Mouse (Mus musculus) midbrain, embryonic 14.5 days (tissue): Measurements from ENCODE around the gene Megf11. TPM values are rescaled to one million over a fixed set of nuclear protein-coding genes. Genes with fewer than 3 reads are reported as not detected.

Source experiments
- ATAC-seq: fragments of 200-750 bp; cut with Nextera tagmentation; 2 replicates; pipeline ENCODE4 v1.8.0; 2017; ENCODE audit warnings: moderate number of reproducible peaks, moderate library complexity; ENCODE audit not compliant: low FRiP score, low TSS enrichment
- DNase-seq: peaks from one replicate; pipeline ENCODE4 v3.0.0-alpha.2; 2015
- H3K27ac ChIP-seq: fragments of 300-500 bp; sonication (generic); replicated peaks from 2 replicates; pipeline ENCODE4 v1.5.1; 2014; ENCODE audit warnings: mild to moderate bottlenecking, low read depth, low read length, moderate library complexity
- H3K27me3 ChIP-seq: fragments of 300-500 bp; sonication (generic); 2 replicates; pipeline ENCODE4 v1.6.1; 2014; ENCODE audit warnings: low read length, control low read depth, mixed read lengths; ENCODE audit not compliant: control insufficient read depth, insufficient read depth
- H3K36me3 ChIP-seq: fragments of 300-500 bp; sonication (generic); 2 replicates; pipeline ENCODE4 v1.6.1; 2014; ENCODE audit warnings: low read length, control low read depth; ENCODE audit not compliant: control insufficient read depth, insufficient read depth
- H3K4me1 ChIP-seq: fragments of 300-500 bp; sonication (generic); 2 replicates; pipeline ENCODE4 v1.6.1; 2014; ENCODE audit warnings: mild to moderate bottlenecking, antibody characterized with exemption, low read length, control low read depth; ENCODE audit not compliant: control insufficient read depth, insufficient read depth
- H3K4me2 ChIP-seq: fragments of 300-500 bp; sonication (generic); 2 replicates; pipeline ENCODE4 v1.6.1; 2014; ENCODE audit warnings: mild to moderate bottlenecking, low read length, moderate library complexity
- H3K4me3 ChIP-seq: fragments of 300-500 bp; sonication (generic); replicated peaks from 2 replicates; pipeline ENCODE4 v1.5.1; 2014; ENCODE audit warnings: low read depth, low read length
- H3K9ac ChIP-seq: fragments of 300-500 bp; sonication (generic); replicated peaks from 2 replicates; pipeline ENCODE4 v1.6.1; 2014; ENCODE audit warnings: mild to moderate bottlenecking, low read length, moderate library complexity
- H3K9me3 ChIP-seq: fragments of 300-500 bp; sonication (generic); 2 replicates; pipeline ENCODE4 v1.6.1; 2016; ENCODE audit warnings: low read length, control low read depth, mixed read lengths; ENCODE audit not compliant: control insufficient read depth
- WGBS: fragments of 180-500 bp; shearing (Covaris S2); extraction: QIAGEN DNeasy Blood & Tissue Kit; methylation state at CpG from one replicate; pipeline ENCODE4 v1.1.7; 2014; 5-methylcytosine and 5-hydroxymethylcytosine counted together
- polyA plus RNA-seq: library from polyadenylated mRNA; unstranded; fragments of >200 nt; fragmentation: Nextera tagmentation; extraction: Ambion mirVana; gene quantifications from 2 replicates; pipeline ENCODE4 v1.2.1, GENCODE M21; 2014

Megf11 gene
- polyA plus RNA-seq, 1 experiment from 2014 or later: 18.6 TPM

DNA sequence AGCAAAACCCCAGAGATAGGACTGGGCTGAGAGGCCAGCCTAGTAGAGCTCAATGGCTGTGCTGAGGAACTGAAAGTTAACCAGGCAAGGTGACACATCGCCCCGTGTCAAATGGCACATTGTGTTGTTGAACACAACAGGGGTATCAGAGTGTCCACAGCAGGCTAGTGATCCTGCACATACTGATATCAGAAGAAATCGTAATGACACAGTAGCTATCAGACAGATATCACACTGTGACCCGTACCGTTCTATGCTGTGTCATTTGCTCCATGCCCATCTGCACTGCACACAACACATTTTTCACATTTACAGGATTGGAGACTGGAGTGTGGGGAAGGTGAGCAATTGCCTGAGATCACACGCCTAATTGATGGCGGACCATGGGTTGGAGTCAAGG lies 213.0 kb downstream of the Megf11 start:
- DNase-seq: no peak
- H3K27me3 ChIP-seq: peaks cover 5% of the 10 kb centered on the region
- no peak overlapping the region for H3K9ac ChIP-seq
- H3K4me2 ChIP-seq: no peak overlapping the region
- H3K36me3 ChIP-seq: no peaks in the 10 kb centered on the region
- H3K27ac ChIP-seq: no peak overlapping the region
- 0 out of 2 replicates have a peak, but pooled peaks cover 7% of the 10 kb centered on the region for H3K4me1 ChIP-seq
- ATAC-seq: no peak
- WGBS: 96% methylated on average over 7 of the region's 7 CpGs
- H3K9me3 ChIP-seq: no peaks in the 10 kb centered on the region
- no peak overlapping the region for H3K4me3 ChIP-seq

DNA sequence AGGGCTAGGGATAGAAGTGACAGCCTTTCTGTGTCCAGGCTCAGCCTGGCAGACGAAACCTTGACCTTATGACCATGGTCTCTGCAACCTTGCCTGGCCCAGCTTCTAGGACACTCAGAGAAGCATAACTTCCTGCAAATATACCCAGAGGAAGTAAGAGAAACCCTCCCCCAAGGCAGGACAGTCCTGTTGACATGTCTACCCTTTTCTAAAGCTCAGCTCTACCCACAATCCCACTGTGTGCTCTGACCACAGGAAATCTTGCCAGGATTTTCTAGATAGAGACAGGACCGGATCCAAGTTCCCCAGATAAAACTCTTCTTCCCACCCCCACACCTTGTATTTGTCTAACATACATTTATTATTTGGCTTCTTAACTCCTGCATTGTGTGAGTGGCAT lies 215.3 kb downstream of the Megf11 start:
- Histone ChIP-seq H3K9me3 (no peaks in the 10 kb centered on the region), H3K4me2 (no peak overlapping the region), H3K4me3 (no peak overlapping the region), H3K27me3 (peaks cover 5% of the 10 kb centered on the region; the same call in 1 of the 2 replicates), H3K36me3 (no peaks in the 10 kb centered on the region), H3K9ac (no peak overlapping the region), H3K27ac (no peak overlapping the region), H3K4me1 (peaks cover 23% of the 10 kb centered on the region)
- no peak for ATAC-seq
- no peak for DNase-seq
- 85% methylated on average over 2 of the region's 2 CpGs for WGBS

DNA sequence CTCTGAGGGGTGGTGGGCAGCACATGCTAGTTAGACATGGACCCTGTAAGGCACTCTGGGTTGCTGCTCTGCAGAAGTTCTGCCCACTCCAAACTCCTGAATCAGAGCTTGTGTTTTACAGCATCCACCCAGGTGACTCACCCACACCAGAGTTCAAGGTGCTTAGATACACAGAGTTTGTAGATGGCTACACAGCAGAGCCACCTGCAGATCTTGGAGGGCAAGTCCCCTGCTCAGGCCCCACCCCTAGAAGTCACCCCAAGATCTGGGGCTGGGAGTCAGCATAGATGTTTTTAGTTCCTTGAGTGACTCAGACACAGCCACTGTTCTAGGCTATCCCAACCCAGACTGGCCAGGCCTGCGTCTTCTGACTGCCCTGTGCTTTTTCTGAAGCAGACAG lies 217.5 kb downstream of the Megf11 start:
- no peak overlapping the region for H3K4me3 ChIP-seq
- no peak overlapping the region for H3K4me2 ChIP-seq
- WGBS: 97% methylated on average over 1 of the region's 1 CpGs
- H3K9ac ChIP-seq: no peak overlapping the region
- DNase-seq: no peak
- H3K4me1 ChIP-seq: peaks cover 44% of the 10 kb centered on the region
- no peak overlapping the region for H3K27ac ChIP-seq
- H3K9me3 ChIP-seq: no peaks in the 10 kb centered on the region
- no peak for ATAC-seq
- H3K27me3 ChIP-seq: peaks cover 9% of the 10 kb centered on the region; the same call in 1 of the 2 replicates
- no peaks in the 10 kb centered on the region for H3K36me3 ChIP-seq

DNA sequence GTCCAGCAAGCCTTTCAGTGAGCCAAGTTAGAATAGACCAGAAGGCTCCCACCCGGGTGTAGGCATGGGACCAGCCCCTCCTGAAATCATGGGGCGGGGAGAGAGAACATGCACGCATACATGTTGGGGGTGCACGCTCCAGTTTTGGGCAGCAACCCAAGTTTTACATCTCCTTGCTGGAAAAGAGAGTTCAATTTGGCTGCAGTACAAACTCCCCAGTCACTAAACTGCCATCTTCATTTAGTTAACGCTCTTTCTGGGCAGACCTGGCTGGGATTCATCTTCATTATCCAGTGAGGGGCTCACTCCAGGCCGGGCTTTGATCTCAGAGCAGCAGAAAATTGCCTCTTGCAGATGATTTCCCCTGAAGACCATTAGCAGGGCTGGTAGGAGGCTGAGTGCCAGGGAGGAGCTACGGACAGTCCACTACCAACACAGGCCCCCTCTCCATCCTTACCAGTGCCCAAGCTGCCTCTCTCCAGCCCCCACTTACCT lies 218.8 kb downstream of the Megf11 start:
- H3K4me1 ChIP-seq: peaks cover 47% of the 10 kb centered on the region
- no peaks in the 10 kb centered on the region for H3K9me3 ChIP-seq
- WGBS: 36% methylated on average over 7 of the region's 7 CpGs
- H3K4me3 ChIP-seq: no peak overlapping the region
- peaks cover 20% of the 10 kb centered on the region; the same call in 1 of the 2 replicates for H3K27me3 ChIP-seq
- H3K4me2 ChIP-seq: no peak overlapping the region
- peak; percentile 80 for DNase-seq
- ATAC-seq: 0 out of 2 replicates have a peak, but pooled peaks have one; percentile 11
- H3K9ac ChIP-seq: no peak overlapping the region
- H3K36me3 ChIP-seq: no peaks in the 10 kb centered on the region
- peak overlapping the region; percentile 55 for H3K27ac ChIP-seq

DNA sequence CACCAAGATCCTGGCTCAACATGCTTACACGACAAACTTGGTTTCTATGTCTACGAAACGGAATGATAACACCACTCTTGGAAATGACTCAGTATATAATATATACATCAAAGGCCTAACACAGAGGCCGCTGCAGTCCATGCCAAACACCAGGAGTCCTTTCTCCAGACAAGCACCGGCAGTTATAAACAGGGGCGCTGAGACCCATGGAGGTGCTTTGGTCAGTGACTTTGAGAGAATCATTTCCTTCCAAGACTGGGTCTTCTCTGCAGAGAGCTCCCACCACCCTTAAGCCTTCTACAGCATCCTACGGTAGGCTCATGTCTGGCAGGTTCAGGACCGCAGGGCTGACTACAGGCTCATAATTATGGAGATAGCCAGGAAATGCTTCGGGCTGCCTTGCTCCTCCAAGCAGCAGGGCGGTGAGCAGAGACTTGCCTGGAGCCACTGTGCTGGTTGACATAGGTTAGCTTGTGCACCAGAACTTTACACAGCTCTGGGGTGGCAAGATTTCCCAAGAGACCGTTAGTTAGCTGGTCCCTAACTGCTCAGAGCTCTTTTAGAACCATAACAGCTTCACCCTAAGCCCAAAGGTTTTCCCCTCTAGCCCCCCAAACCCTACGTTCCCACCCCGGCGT lies 219.8 kb downstream of the Megf11 start:
- Histone ChIP-seq H3K27ac (peak overlapping the region; percentile 73), H3K36me3 (no peaks in the 10 kb centered on the region), H3K4me1 (peaks cover 55% of the 10 kb centered on the region), H3K9me3 (no peaks in the 10 kb centered on the region), H3K4me2 (0 out of 2 replicates have a peak overlapping the region, but pooled peaks have one; percentile 6), H3K9ac (no peak overlapping the region; the same call in 1 of the 2 replicates), H3K27me3 (peaks cover 20% of the 10 kb centered on the region; the same call in 1 of the 2 replicates), H3K4me3 (no peak overlapping the region)
- ATAC-seq (peak; percentile 41), DNase-seq (no peak)
- 32% methylated on average over 14 of the region's 14 CpGs for WGBS

DNA sequence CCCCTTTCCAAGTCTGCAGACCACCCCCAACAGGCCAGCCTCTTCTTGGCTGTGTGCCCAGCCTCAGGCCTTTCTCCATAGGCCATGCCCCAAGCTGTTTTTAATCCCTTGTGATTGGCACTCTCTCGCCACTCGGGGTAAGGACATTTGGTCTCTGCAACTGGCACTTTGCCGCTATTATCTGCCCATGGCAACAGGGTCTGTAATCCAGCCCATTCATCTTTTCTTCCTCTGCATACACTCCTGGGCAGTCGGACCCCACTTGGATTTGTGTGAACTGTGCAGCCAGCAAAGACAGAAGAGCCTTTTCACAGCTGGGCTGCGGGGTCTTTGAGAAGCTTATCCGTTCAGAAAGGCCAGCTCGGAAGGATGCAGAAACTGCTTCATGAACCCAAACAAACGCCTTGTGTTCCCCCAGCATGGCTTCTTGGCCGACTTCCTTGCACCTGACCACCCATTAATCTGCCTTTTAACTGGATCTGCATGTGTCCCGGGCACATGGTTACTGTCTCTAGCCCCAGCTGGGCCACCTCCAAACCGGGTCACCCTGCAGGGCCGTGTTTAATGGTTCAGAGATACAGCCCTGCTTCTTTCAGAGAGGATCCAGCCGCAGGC lies 220.4 kb downstream of the Megf11 start:
- 3% methylated on average over 13 of the region's 13 CpGs for WGBS
- no peak overlapping the region; the same call in 1 of the 2 replicates for H3K9ac ChIP-seq
- peak overlapping the region; percentile 6; the same call in 1 of the 2 replicates for H3K4me2 ChIP-seq
- peaks cover 20% of the 10 kb centered on the region; the same call in 1 of the 2 replicates for H3K27me3 ChIP-seq
- H3K27ac ChIP-seq: peak overlapping the region; percentile 73
- H3K4me1 ChIP-seq: peaks cover 56% of the 10 kb centered on the region
- H3K4me3 ChIP-seq: no peak overlapping the region
- H3K36me3 ChIP-seq: no peaks in the 10 kb centered on the region
- H3K9me3 ChIP-seq: no peaks in the 10 kb centered on the region
- DNase-seq (peak; percentile 90), ATAC-seq (peak; percentile 85)

DNA sequence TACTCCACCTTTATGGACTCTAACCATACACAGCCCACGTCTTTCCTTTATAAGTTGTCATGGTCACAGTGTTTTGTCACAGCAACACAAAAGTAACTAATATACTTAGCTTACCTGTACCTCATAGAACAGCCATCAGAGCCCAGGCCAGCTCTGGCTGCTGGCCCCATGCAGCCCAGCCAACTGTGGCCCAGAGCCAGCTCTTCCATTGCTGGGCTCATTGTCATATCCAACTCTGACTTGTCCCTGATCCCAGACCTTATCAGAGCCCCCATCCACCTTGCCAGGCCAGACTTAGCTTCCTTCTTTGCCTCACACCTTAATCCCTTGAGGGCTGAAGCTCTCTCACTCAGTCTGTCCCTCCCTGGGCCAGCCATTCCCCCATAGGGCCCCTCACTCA lies 221.6 kb downstream of the Megf11 start:
- Histone ChIP-seq H3K27ac (peak overlapping the region; percentile 73; the same call in 1 of the 2 replicates), H3K4me1 (peaks cover 60% of the 10 kb centered on the region), H3K27me3 (peaks cover 20% of the 10 kb centered on the region; the same call in 1 of the 2 replicates), H3K9me3 (no peaks in the 10 kb centered on the region), H3K9ac (no peak overlapping the region), H3K4me3 (no peak overlapping the region), H3K4me2 (no peak overlapping the region), H3K36me3 (no peaks in the 10 kb centered on the region)
- ATAC-seq (no peak), DNase-seq (no peak)
- 88% methylated on average over 1 of the region's 1 CpGs for WGBS

DNA sequence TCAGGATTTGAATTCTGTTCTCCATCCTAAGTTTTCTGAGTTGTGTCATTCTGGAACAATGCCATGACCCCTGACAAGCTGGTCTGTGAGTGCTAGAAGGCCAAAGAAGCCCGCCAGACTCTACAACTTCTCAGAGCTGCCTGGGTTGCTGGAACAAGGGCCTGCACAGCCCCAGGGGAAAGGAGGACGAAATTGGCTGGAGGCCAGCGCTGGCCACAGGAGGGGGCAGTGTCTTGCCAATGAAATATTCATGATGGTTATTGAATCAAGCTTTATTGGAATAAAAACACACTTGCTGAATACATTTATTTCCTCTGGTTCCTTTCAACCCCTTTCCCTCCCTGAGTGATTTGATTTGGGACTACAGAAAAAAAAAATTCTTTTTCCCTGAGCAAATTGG lies 224.1 kb downstream of the Megf11 start:
- Histone ChIP-seq H3K9me3 (no peaks in the 10 kb centered on the region), H3K36me3 (no peaks in the 10 kb centered on the region), H3K4me3 (no peak overlapping the region), H3K27ac (peak overlapping the region; percentile 67; the same call in 1 of the 2 replicates), H3K27me3 (peaks cover 15% of the 10 kb centered on the region; the same call in 1 of the 2 replicates), H3K4me1 (peaks cover 65% of the 10 kb centered on the region), H3K4me2 (no peak overlapping the region), H3K9ac (no peak overlapping the region)
- WGBS: 7% methylated on average over 3 of the region's 3 CpGs
- ATAC-seq (no peak), DNase-seq (peak; percentile 64)
